Mouse (Mus musculus) lung, embryonic 15.5 days (tissue): ENCODE measurements at regions not wholly inside any gene's neighbourhood (a gene's known extent, or its start where the extent isn't known, plus 50 kb on each side); places are given as distances from the start of the nearest gene placed in this dataset.

ENCODE experiments used
- ATAC-seq: fragments of 200-750 bp; cut with Nextera tagmentation; 2 replicates; pipeline ENCODE4 v1.8.0; 2017; ENCODE audit warnings: moderate number of reproducible peaks, borderline replicate concordance; ENCODE audit not compliant: low FRiP score, low TSS enrichment; ENCODE audit errors: extremely low read depth
- H3K27ac ChIP-seq: fragments of 300-500 bp; sonication (generic); 2 replicates; pipeline ENCODE4 v1.5.1; 2015; ENCODE audit warnings: moderate library complexity, mild to moderate bottlenecking, inconsistent platforms
- H3K27me3 ChIP-seq: fragments of 300-500 bp; sonication (generic); 2 replicates; pipeline ENCODE4 v1.6.1; 2015; ENCODE audit warnings: inconsistent platforms
- H3K36me3 ChIP-seq: fragments of 300-500 bp; sonication (generic); 2 replicates; pipeline ENCODE4 v1.6.1; 2015; ENCODE audit warnings: inconsistent platforms
- H3K4me1 ChIP-seq: fragments of 300-500 bp; sonication (generic); 2 replicates; pipeline ENCODE4 v1.6.1; 2015; ENCODE audit warnings: inconsistent platforms
- H3K4me2 ChIP-seq: fragments of 300-500 bp; sonication (generic); 2 replicates; pipeline ENCODE4 v1.6.1; 2015; ENCODE audit warnings: inconsistent platforms, mild to moderate bottlenecking, moderate library complexity
- H3K4me3 ChIP-seq: fragments of 300-500 bp; sonication (generic); 2 replicates; pipeline ENCODE4 v1.5.1; 2015; ENCODE audit warnings: mild to moderate bottlenecking, inconsistent platforms
- H3K9ac ChIP-seq: fragments of 300-500 bp; sonication (generic); 2 replicates; pipeline ENCODE4 v1.6.1; 2015; ENCODE audit warnings: inconsistent platforms
- H3K9me3 ChIP-seq: fragments of 300-500 bp; sonication (generic); 2 replicates; pipeline ENCODE4 v1.6.1; 2016; ENCODE audit warnings: inconsistent platforms
- WGBS: fragments of 180-500 bp; shearing (Covaris S2); methylation state at CpG from one replicate; pipeline ENCODE4 v1.1.7; 2015; 5-methylcytosine and 5-hydroxymethylcytosine counted together

- H3K27ac ChIP-seq: no peak overlapping the region
- 85% methylated on average over 3 of the region's 3 CpGs for WGBS
- H3K4me3 ChIP-seq: no peak overlapping the region
- no peak overlapping the region for H3K4me2 ChIP-seq
- no peaks in the 10 kb centered on the region for H3K4me1 ChIP-seq
- H3K9me3 ChIP-seq: no peaks in the 10 kb centered on the region
- H3K9ac ChIP-seq: no peak overlapping the region
- no peaks in the 10 kb centered on the region for H3K36me3 ChIP-seq
- no peak for ATAC-seq
- H3K27me3 ChIP-seq: no peaks in the 10 kb centered on the region
These were observed 108.1 kb upstream of the Neo1 start for GRCm38 (mm10) chr9:59144256-59144800.

DNA sequence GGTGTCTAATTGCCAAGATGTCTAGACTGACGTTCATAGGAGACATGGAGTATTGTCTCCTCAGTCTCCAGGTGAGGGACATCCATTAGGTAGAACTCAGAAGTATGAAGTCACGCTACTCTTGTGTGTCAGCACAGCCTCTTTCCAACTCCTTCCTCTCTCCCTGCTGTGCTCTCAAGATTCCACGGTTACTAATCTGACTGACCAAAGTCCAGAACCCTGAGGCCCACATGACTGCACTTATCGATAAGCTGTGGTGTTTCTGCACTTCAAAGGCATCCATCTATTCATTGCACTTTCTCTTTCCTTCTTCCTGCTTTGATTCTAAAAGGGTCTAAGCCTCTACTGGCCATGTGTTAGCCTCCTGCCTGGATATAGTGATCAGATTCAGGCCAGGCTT, 107.4 kb upstream of the Neo1 start:
- WGBS: 78% methylated on average over 4 of the region's 4 CpGs

DNA sequence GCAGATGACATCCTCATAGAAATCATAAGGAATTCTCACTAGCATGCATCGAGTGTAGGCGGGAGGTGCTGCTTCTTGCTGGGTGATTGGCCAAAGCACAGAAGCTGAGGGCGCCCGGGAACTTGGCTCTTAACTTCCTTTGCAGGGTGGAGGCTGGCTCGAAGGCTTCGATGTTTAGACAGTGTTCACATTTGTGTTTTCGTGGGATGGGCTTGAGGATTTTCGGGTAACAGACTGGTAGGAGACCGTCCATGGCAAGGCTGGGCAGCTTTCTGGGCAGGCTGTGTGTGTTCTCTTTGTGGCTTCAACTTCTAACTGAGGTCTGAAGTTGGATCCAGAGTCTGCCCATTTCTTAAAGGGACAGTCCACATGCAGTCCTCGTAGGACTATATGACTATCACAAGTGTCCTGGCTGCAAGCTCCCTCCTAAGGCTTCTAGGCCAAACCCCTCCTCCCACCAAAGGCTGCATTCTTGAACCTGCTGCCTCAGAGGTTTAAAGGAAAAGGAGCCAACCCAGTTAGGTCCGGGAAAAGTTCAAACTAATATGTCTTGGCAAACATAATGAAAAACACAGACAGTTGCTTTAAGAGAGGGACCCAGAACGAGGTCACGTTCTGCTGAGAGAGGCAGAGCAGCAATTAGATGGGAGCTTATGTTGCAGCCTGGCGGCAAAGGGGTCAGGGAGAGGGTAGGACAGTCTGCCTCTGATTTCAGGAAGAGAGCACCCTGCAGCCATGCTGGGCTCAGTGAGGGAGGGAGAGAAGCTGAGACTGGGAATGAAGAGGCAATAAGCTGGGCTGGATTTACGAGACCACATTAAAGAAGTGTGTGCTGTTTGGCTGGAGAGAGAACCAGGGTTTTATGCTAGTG, 98.2 kb upstream of the Neo1 start:
- Histone ChIP-seq H3K4me1 (peaks cover 28% of the 10 kb centered on the region), H3K4me3 (peak overlapping the region; percentile 16; the same call in 1 of the 2 replicates), H3K27me3 (no peaks in the 10 kb centered on the region), H3K4me2 (peak overlapping the region; percentile 45), H3K27ac (peak overlapping the region; percentile 81), H3K36me3 (no peaks in the 10 kb centered on the region), H3K9me3 (no peaks in the 10 kb centered on the region), H3K9ac (no peak overlapping the region)
- 18% methylated on average over 15 of the region's 15 CpGs for WGBS
- peak; percentile 73 for ATAC-seq

More for the DNA sequence above, 107.4 kb upstream of the Neo1 start:
- H3K27me3 ChIP-seq: no peaks in the 10 kb centered on the region
- no peak for ATAC-seq
- no peak overlapping the region for H3K4me3 ChIP-seq
- H3K9ac ChIP-seq: no peak overlapping the region
- H3K27ac ChIP-seq: no peak overlapping the region
- H3K9me3 ChIP-seq: no peaks in the 10 kb centered on the region
- H3K4me1 ChIP-seq: no peaks in the 10 kb centered on the region
- H3K4me2 ChIP-seq: no peak overlapping the region
- no peaks in the 10 kb centered on the region for H3K36me3 ChIP-seq

- no peak overlapping the region for H3K9ac ChIP-seq
- no peak overlapping the region for H3K4me2 ChIP-seq
- no peaks in the 10 kb centered on the region for H3K9me3 ChIP-seq
- no peaks in the 10 kb centered on the region for H3K36me3 ChIP-seq
- H3K27me3 ChIP-seq: no peaks in the 10 kb centered on the region
- peak overlapping the region; percentile 59 for H3K27ac ChIP-seq
- peak; percentile 74; the same call in 1 of the 2 replicates for ATAC-seq
- 60% methylated on average over 9 of the region's 9 CpGs for WGBS
- peaks cover 30% of the 10 kb centered on the region for H3K4me1 ChIP-seq
- no peak overlapping the region for H3K4me3 ChIP-seq
These were observed 93.6 kb upstream of the Neo1 start for GRCm38 (mm10) chr9:59129699-59130340.

- ATAC-seq: peak; percentile 59
- no peak overlapping the region for H3K4me3 ChIP-seq
- WGBS: 76% methylated on average over 1 of the region's 1 CpGs
- H3K27me3 ChIP-seq: no peaks in the 10 kb centered on the region
- no peaks in the 10 kb centered on the region for H3K36me3 ChIP-seq
- no peak overlapping the region for H3K9ac ChIP-seq
- no peaks in the 10 kb centered on the region for H3K9me3 ChIP-seq
- peaks cover 24% of the 10 kb centered on the region for H3K4me1 ChIP-seq
- no peak overlapping the region for H3K4me2 ChIP-seq
- H3K27ac ChIP-seq: peak overlapping the region; percentile 59
These were observed 93.0 kb upstream of the Neo1 start for GRCm38 (mm10) chr9:59129252-59129651.

DNA sequence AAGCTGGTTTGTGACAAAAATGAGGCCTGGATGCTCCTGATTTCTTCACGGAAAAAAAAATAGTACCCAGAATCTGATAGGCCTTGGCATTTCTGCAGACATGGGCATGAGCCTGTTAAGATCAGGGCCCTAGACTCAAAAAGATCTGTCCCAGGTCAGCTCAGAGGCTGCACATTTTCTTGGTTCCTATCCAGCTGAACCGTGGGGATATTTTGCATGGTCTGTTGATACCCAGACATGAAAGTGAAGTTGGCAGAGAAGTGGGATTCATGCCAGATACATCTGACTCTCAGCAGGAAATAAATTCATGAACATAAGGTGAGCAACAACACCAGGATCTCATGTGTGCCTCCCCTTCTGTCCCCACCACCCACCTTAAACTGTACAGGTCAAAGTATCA, 91.8 kb upstream of the Neo1 start:
- no peak overlapping the region for H3K4me2 ChIP-seq
- WGBS: 63% methylated on average over 2 of the region's 2 CpGs
- H3K9me3 ChIP-seq: no peaks in the 10 kb centered on the region
- no peak for ATAC-seq
- no peak overlapping the region for H3K4me3 ChIP-seq
- peaks cover 14% of the 10 kb centered on the region for H3K4me1 ChIP-seq
- no peaks in the 10 kb centered on the region for H3K36me3 ChIP-seq
- no peak overlapping the region for H3K9ac ChIP-seq
- H3K27ac ChIP-seq: no peak overlapping the region
- H3K27me3 ChIP-seq: no peaks in the 10 kb centered on the region

DNA sequence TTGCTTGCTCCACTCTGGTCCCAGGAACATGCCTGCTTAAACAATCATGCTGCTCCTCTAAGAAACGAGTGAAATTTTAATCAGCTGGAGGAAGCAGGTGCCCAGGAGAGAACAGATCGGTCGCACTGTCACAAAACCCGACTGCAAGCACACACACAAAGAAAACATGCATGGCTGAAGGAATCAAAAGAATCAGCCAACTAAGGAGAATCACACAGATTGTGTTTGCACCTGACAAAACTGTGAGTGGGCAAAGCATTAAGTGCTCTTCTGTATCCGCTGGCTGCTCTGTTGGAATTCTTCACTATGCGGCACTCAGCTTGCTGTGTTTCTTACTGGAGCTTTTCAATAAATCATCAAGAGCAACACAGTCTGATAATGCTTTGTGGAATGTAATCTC, 89.6 kb upstream of the Neo1 start:
- WGBS: 68% methylated on average over 6 of the region's 6 CpGs
- ATAC-seq: no peak
- Histone ChIP-seq H3K4me3 (no peak overlapping the region), H3K4me2 (no peak overlapping the region), H3K9ac (no peak overlapping the region), H3K4me1 (peaks cover 14% of the 10 kb centered on the region; the same call in 1 of the 2 replicates), H3K27me3 (no peaks in the 10 kb centered on the region), H3K9me3 (no peaks in the 10 kb centered on the region), H3K27ac (no peak overlapping the region), H3K36me3 (no peaks in the 10 kb centered on the region)

GRCm38 (mm10) chr9:59116561-59116960, 80.3 kb upstream of the Neo1 start:
- Histone ChIP-seq H3K4me3 (no peak overlapping the region), H3K9ac (no peak overlapping the region), H3K27ac (no peak overlapping the region), H3K36me3 (no peaks in the 10 kb centered on the region), H3K27me3 (no peaks in the 10 kb centered on the region), H3K4me1 (0 out of 2 replicates have a peak, but pooled peaks cover 4% of the 10 kb centered on the region), H3K4me2 (no peak overlapping the region), H3K9me3 (no peaks in the 10 kb centered on the region)
- WGBS: 37% methylated on average over 2 of the region's 2 CpGs
- ATAC-seq: no peak

DNA sequence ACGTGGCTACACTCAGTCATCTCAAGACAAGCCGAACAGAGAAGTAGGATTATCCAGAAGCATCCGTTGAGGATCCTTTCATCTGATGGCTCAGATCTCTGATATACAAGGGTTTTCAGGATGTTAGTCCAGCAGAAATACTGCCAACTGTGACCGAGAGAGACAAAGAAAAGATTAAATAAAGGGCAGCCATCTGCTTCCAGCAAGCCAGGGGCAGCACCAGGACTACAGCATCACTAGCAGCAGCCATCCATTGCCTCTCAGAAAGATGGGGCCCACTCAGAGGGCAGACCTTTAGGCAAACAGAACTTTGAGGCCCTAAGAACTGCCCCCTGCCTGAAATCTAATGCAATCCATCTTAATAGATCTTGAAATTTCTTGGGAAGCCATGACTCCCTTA, 77.6 kb upstream of the Neo1 start:
- Histone ChIP-seq H3K36me3 (no peaks in the 10 kb centered on the region), H3K27me3 (no peaks in the 10 kb centered on the region), H3K27ac (no peak overlapping the region), H3K4me1 (0 out of 2 replicates have a peak, but pooled peaks cover 4% of the 10 kb centered on the region), H3K4me2 (no peak overlapping the region), H3K9ac (no peak overlapping the region), H3K9me3 (no peaks in the 10 kb centered on the region), H3K4me3 (no peak overlapping the region)
- ATAC-seq: no peak
- WGBS: 52% methylated on average over 4 of the region's 4 CpGs

DNA sequence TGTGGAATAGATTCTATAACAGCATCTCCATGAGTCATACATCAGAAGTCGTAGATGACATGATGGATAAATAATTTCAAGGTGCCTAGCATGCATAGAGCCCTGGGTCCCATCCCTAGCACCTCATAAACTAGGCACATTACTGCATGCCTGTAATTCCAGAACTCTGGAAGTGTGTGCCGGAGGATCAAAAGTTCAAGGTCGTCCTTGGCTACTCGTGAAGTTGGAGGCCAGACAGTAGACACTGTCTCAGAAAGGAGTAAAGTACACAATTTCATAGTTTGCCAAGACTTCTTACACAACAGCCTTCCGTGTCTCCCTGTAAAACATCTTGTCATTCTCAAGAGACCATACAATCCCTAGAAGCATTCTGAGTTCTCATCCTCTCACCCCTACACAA, 63.5 kb upstream of the Neo1 start:
- no peaks in the 10 kb centered on the region for H3K9me3 ChIP-seq
- H3K27ac ChIP-seq: no peak overlapping the region
- 41% methylated on average over 5 of the region's 5 CpGs for WGBS
- ATAC-seq: peak; percentile 31; the same call in 1 of the 2 replicates
- H3K27me3 ChIP-seq: no peaks in the 10 kb centered on the region
- no peak overlapping the region for H3K4me3 ChIP-seq
- H3K4me1 ChIP-seq: peaks cover 17% of the 10 kb centered on the region
- H3K9ac ChIP-seq: no peak overlapping the region
- H3K4me2 ChIP-seq: no peak overlapping the region
- H3K36me3 ChIP-seq: no peaks in the 10 kb centered on the region

GRCm38 (mm10) chr9:59097564-59097963, 61.3 kb upstream of the Neo1 start:
- Histone ChIP-seq H3K9me3 (no peaks in the 10 kb centered on the region), H3K9ac (no peak overlapping the region), H3K36me3 (no peaks in the 10 kb centered on the region), H3K4me1 (peaks cover 17% of the 10 kb centered on the region), H3K4me2 (no peak overlapping the region), H3K27me3 (no peaks in the 10 kb centered on the region), H3K27ac (peak overlapping the region; percentile 36; the same call in 1 of the 2 replicates), H3K4me3 (no peak overlapping the region)
- no peak for ATAC-seq
- WGBS: 38% methylated on average over 4 of the region's 4 CpGs
